Mouse (Mus musculus) neural tube, embryonic 10.5 days (tissue): Measurements from ENCODE around the gene Amn.

ENCODE experiments used
- DNase-seq: peaks from one replicate; pipeline ENCODE4 v3.0.0-alpha.2; 2017; ENCODE audit warnings: low spot score; ENCODE audit errors: extremely low spot score

The Amn gene

GRCm38 (mm10) chr12:111323423-111323822, 52.5 kb downstream of the Amn start:
- no peak for DNase-seq

- DNase-seq, result no peak
Observed at GRCm38 (mm10) chr12:111324536-111324935, 53.6 kb downstream of the Amn start.

GRCm38 (mm10) chr12:111324949-111325348, 54.1 kb downstream of the Amn start:
- no peak for DNase-seq

GRCm38 (mm10) chr12:111325744-111326424, 55.0 kb downstream of the Amn start:
- DNase-seq, result no peak
